Mouse (Mus musculus): Measurements from ENCODE around the gene Aspscr1. TPM values are rescaled to one million over a fixed set of nuclear protein-coding genes. Genes with fewer than 3 reads are reported as not detected.

Aspscr1 gene
- polyA plus RNA-seq, 1 experiment, result 183 TPM

DNA sequence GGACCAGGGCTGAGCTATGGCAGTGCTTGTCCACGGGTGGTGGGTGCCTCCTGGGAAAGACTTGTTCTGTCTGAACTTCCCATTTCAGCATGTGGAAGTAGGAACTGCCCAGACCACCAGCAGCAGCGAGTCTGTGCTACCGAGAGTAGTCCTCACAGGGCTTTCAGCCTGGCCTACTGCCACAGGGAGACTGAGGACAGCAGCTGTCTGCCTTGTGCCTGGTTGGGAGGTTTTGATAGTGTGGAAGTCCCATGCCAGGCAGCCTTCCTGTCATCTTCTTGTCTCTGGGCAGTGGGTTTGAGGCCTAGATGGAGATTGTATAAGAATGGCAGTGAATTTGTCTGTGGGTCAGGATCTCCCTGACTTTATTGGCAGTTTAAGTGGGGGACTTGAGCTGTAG, 16.6 kb downstream of the Aspscr1 start:
- TF ChIP-seq POLR2A (IDR thresholded peaks at IDR 0.05; ENCODE audit: control insufficient read depth, extremely low read depth, insufficient read depth, low read length, poor library complexity) (no peak), CTCF (IDR thresholded peaks at IDR 0.05; ENCODE audit: borderline replicate concordance, control insufficient read depth, extremely low read depth, insufficient read depth, low read length, poor library complexity) (no peak)
- H3K27ac ChIP-seq (ENCODE audit: control insufficient read depth, insufficient read depth, low read length), result no peak overlapping the region
- peaks cover 6% of the 10 kb centered on the region for H3K36me3 ChIP-seq (ENCODE audit: control insufficient read depth, insufficient read depth, low read length)
- no peak for DNase-seq
- 76% methylated on average over 3 of the region's 3 CpGs for WGBS
- no peaks in the 10 kb centered on the region for H3K4me1 ChIP-seq (replicated peaks; ENCODE audit: control insufficient read depth, insufficient read depth, low read length)
- H3K4me3 ChIP-seq (ENCODE audit: control insufficient read depth, insufficient read depth, low read length), result no peak overlapping the region
- H3K27me3 ChIP-seq (ENCODE audit: control insufficient read depth, insufficient read depth, low read length), result no peaks in the 10 kb centered on the region

DNA sequence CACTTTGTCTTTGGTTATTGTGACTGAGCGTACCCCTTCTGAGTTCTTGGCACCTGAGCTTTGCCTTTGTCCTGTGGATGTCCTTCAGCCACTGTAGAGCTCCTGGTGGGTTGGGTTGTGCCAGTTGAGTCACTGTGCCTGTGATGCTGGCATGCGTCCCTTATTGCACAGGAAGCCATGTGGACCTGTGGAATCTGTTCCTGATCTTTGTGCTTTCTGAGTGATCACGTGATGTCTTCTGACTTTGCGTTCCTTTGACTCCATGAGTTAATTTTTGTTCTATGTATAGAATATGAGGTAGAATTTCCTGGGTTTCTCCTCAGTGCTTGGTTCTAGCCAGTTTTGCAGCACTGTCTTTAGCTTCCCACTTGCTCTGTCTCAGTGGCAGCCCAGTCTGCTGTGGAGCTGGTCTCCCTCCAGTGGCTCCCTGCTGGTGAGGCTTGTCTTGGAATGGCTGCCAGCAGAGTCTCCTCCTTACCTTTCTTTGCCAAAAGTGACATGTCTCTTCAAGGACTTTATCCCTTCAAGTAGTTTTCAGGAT, 19.8 kb downstream of the Aspscr1 start:
- H3K4me3 ChIP-seq (ENCODE audit: control insufficient read depth, insufficient read depth, low read length), result no peak overlapping the region
- 90% methylated on average over 4 of the region's 4 CpGs for WGBS
- TF ChIP-seq CTCF (IDR thresholded peaks at IDR 0.05; ENCODE audit: borderline replicate concordance, control insufficient read depth, extremely low read depth, insufficient read depth, low read length, poor library complexity) (no peak), POLR2A (IDR thresholded peaks at IDR 0.05; ENCODE audit: control insufficient read depth, extremely low read depth, insufficient read depth, low read length, poor library complexity) (no peak)
- no peak for DNase-seq
- no peaks in the 10 kb centered on the region for H3K4me1 ChIP-seq (replicated peaks; ENCODE audit: control insufficient read depth, insufficient read depth, low read length)
- no peaks in the 10 kb centered on the region for H3K27me3 ChIP-seq (ENCODE audit: control insufficient read depth, insufficient read depth, low read length)
- H3K27ac ChIP-seq (ENCODE audit: control insufficient read depth, insufficient read depth, low read length), result no peak overlapping the region
- H3K36me3 ChIP-seq (ENCODE audit: control insufficient read depth, insufficient read depth, low read length), result peaks cover 6% of the 10 kb centered on the region; the same call in 1 of the 2 replicates

DNA sequence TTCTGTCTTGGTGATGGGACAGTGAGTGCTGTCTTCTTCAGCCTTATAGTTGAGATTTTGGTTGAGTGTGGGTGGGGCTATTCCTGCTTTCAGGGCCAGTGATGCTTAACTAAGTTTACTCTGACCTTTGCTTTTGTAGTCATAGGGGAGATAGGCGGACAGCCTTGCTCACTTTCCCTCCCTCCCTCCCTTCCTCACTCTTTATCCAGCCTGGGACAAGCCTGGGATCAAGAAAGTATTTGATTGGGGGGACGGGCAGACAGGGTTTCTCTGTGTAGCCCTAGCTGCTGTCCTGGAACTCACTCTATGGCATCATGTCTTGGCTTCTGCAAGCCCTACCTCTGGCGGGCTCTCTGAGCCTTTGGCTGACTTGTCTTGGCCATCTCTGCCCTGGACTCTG, 20.7 kb downstream of the Aspscr1 start:
- Histone ChIP-seq H3K27me3 (ENCODE audit: control insufficient read depth, insufficient read depth, low read length) (no peaks in the 10 kb centered on the region), H3K4me1 (replicated peaks; ENCODE audit: control insufficient read depth, insufficient read depth, low read length) (no peaks in the 10 kb centered on the region), H3K27ac (ENCODE audit: control insufficient read depth, insufficient read depth, low read length) (no peak overlapping the region), H3K36me3 (ENCODE audit: control insufficient read depth, insufficient read depth, low read length) (peaks cover 6% of the 10 kb centered on the region; the same call in 1 of the 2 replicates), H3K4me3 (ENCODE audit: control insufficient read depth, insufficient read depth, low read length) (no peak overlapping the region)
- DNase-seq, result no peak
- TF ChIP-seq POLR2A (IDR thresholded peaks at IDR 0.05; ENCODE audit: control insufficient read depth, extremely low read depth, insufficient read depth, low read length, poor library complexity), result no peak
- TF ChIP-seq CTCF (IDR thresholded peaks at IDR 0.05; ENCODE audit: borderline replicate concordance, control insufficient read depth, extremely low read depth, insufficient read depth, low read length, poor library complexity), result no peak
- 98% methylated on average over 3 of the region's 3 CpGs for WGBS

GRCm38 (mm10) chr11:120695184-120695583, 22.4 kb downstream of the Aspscr1 start:
- no peak overlapping the region for H3K4me3 ChIP-seq (ENCODE audit: control insufficient read depth, insufficient read depth, low read length)
- no peaks in the 10 kb centered on the region for H3K27me3 ChIP-seq (ENCODE audit: control insufficient read depth, insufficient read depth, low read length)
- H3K36me3 ChIP-seq (ENCODE audit: control insufficient read depth, insufficient read depth, low read length), result no peaks in the 10 kb centered on the region
- H3K27ac ChIP-seq (ENCODE audit: control insufficient read depth, insufficient read depth, low read length), result no peak overlapping the region
- no peak for DNase-seq
- no peaks in the 10 kb centered on the region for H3K4me1 ChIP-seq (replicated peaks; ENCODE audit: control insufficient read depth, insufficient read depth, low read length)
- no peak for TF ChIP-seq CTCF (IDR thresholded peaks at IDR 0.05; ENCODE audit: borderline replicate concordance, control insufficient read depth, extremely low read depth, insufficient read depth, low read length, poor library complexity)
- no peak for TF ChIP-seq POLR2A (IDR thresholded peaks at IDR 0.05; ENCODE audit: control insufficient read depth, extremely low read depth, insufficient read depth, low read length, poor library complexity)
- WGBS, result 97% methylated on average over 4 of the region's 4 CpGs

GRCm38 (mm10) chr11:120695641-120696040, 22.9 kb downstream of the Aspscr1 start:
- WGBS, result 98% methylated on average over 12 of the region's 12 CpGs

DNA sequence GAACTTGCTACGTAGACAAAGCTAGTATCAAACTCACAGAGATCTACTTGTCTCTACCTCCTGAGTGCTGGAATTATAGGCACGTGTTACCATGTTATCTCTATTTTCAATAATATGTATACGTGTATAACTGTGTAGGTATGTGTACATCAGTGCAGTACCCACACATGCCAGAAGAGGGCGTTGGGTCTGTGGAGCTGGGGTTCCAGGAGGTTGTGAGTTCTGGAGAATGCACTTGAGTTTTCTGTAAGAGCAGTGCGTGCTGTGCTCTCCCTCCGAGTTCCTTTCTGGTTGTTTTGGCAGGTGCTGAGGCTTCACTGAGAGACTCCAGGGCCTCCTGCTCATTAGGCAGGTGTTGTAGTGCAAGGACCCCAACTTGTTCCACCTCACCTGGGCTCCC, 23.8 kb downstream of the Aspscr1 start:
- Histone ChIP-seq H3K4me1 (replicated peaks; ENCODE audit: control insufficient read depth, insufficient read depth, low read length) (no peaks in the 10 kb centered on the region), H3K27me3 (ENCODE audit: control insufficient read depth, insufficient read depth, low read length) (no peaks in the 10 kb centered on the region), H3K4me3 (ENCODE audit: control insufficient read depth, insufficient read depth, low read length) (no peak overlapping the region), H3K36me3 (ENCODE audit: control insufficient read depth, insufficient read depth, low read length) (peaks cover 5% of the 10 kb centered on the region), H3K27ac (ENCODE audit: control insufficient read depth, insufficient read depth, low read length) (no peak overlapping the region)
- 97% methylated on average over 6 of the region's 6 CpGs for WGBS
- TF ChIP-seq POLR2A (IDR thresholded peaks at IDR 0.05; ENCODE audit: control insufficient read depth, extremely low read depth, insufficient read depth, low read length, poor library complexity) (no peak), CTCF (IDR thresholded peaks at IDR 0.05; ENCODE audit: borderline replicate concordance, control insufficient read depth, extremely low read depth, insufficient read depth, low read length, poor library complexity) (no peak)
- no peak for DNase-seq

More at GRCm38 (mm10) chr11:120695641-120696040, 22.9 kb downstream of the Aspscr1 start:
- Histone ChIP-seq H3K4me1 (replicated peaks; ENCODE audit: control insufficient read depth, insufficient read depth, low read length) (no peaks in the 10 kb centered on the region), H3K27ac (ENCODE audit: control insufficient read depth, insufficient read depth, low read length) (no peak overlapping the region), H3K36me3 (ENCODE audit: control insufficient read depth, insufficient read depth, low read length) (no peaks in the 10 kb centered on the region), H3K27me3 (ENCODE audit: control insufficient read depth, insufficient read depth, low read length) (no peaks in the 10 kb centered on the region), H3K4me3 (ENCODE audit: control insufficient read depth, insufficient read depth, low read length) (no peak overlapping the region)
- DNase-seq, result no peak
- TF ChIP-seq POLR2A (IDR thresholded peaks at IDR 0.05; ENCODE audit: control insufficient read depth, extremely low read depth, insufficient read depth, low read length, poor library complexity) (no peak), CTCF (IDR thresholded peaks at IDR 0.05; ENCODE audit: borderline replicate concordance, control insufficient read depth, extremely low read depth, insufficient read depth, low read length, poor library complexity) (no peak)

DNA sequence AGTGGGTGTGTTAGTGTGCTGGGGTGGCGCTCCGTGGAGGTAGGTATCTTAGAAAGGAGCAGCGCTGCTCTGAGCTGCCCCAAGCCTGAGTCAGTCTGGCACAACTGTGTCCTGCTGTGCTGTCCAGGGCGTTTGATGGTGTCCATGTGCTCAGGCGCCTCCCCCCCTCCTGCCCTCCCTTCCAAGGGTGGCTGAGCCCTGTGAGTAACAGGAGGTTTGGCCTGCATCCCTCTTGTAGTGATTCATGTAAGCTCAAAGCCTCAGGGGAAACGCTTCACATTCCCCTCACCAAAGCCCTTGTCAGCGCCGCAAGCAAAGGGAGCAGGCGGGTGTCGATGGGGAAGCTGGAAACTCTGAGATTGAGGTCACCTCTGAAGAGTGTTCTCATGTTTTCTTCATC, 25.0 kb downstream of the Aspscr1 start:
- Histone ChIP-seq H3K27me3 (ENCODE audit: control insufficient read depth, insufficient read depth, low read length) (no peaks in the 10 kb centered on the region), H3K4me3 (ENCODE audit: control insufficient read depth, insufficient read depth, low read length) (no peak overlapping the region), H3K36me3 (ENCODE audit: control insufficient read depth, insufficient read depth, low read length) (peaks cover 7% of the 10 kb centered on the region), H3K4me1 (replicated peaks; ENCODE audit: control insufficient read depth, insufficient read depth, low read length) (no peaks in the 10 kb centered on the region), H3K27ac (ENCODE audit: control insufficient read depth, insufficient read depth, low read length) (no peak overlapping the region)
- TF ChIP-seq CTCF (IDR thresholded peaks at IDR 0.05; ENCODE audit: borderline replicate concordance, control insufficient read depth, extremely low read depth, insufficient read depth, low read length, poor library complexity) (no peak), POLR2A (IDR thresholded peaks at IDR 0.05; ENCODE audit: control insufficient read depth, extremely low read depth, insufficient read depth, low read length, poor library complexity) (no peak)
- 91% methylated on average over 10 of the region's 10 CpGs for WGBS
- no peak for DNase-seq

Data from thymus, adult 2 months (tissue).